Mouse (Mus musculus): ENCODE results near the gene Aars2. TPM values are rescaled to one million over a fixed set of nuclear protein-coding genes. Genes with fewer than 3 reads are reported as not detected.

The Aars2 gene
- polyA plus RNA-seq, 1 experiment from 2014 or later, result 14.3 TPM

GRCm38 (mm10) chr17:45488321-45489254 lies 18.1 kb upstream of the Aars2 start:
- Histone ChIP-seq H3K36me3 (replicated peaks; ENCODE audit: control insufficient read depth, insufficient read depth, low read depth, low read length) (no peaks in the 10 kb centered on the region), H3K9ac (replicated peaks; ENCODE audit: low read length) (no peak overlapping the region), H3K27ac (replicated peaks; ENCODE audit: low read depth, low read length) (no peak overlapping the region), H3K4me2 (ENCODE audit: low read depth, low read length) (no peak overlapping the region), H3K4me1 (ENCODE audit: control insufficient read depth, insufficient read depth, low read length) (no peaks in the 10 kb centered on the region), H3K27me3 (ENCODE audit: control insufficient read depth, insufficient read depth, low read length) (no peaks in the 10 kb centered on the region), H3K4me3 (ENCODE audit: low read depth, low read length) (no peak overlapping the region), H3K9me3 (replicated peaks; ENCODE audit: control insufficient read depth, low read length) (no peaks in the 10 kb centered on the region)
- DNase-seq (ENCODE audit: low spot score), result no peak
- WGBS, result 88% methylated on average over 23 of the region's 23 CpGs
- no peak for ATAC-seq (replicated peaks; ENCODE audit: insufficient number of reproducible peaks, low FRiP score, low TSS enrichment, low read depth)

GRCm38 (mm10) chr17:45489736-45490135 lies 16.9 kb upstream of the Aars2 start:
- H3K4me3 ChIP-seq (ENCODE audit: low read depth, low read length), result no peak overlapping the region
- no peaks in the 10 kb centered on the region for H3K36me3 ChIP-seq (replicated peaks; ENCODE audit: control insufficient read depth, insufficient read depth, low read depth, low read length)
- ATAC-seq (replicated peaks; ENCODE audit: insufficient number of reproducible peaks, low FRiP score, low TSS enrichment, low read depth) (no peak), DNase-seq (ENCODE audit: low spot score) (no peak)
- no peaks in the 10 kb centered on the region for H3K27me3 ChIP-seq (ENCODE audit: control insufficient read depth, insufficient read depth, low read length)
- no peaks in the 10 kb centered on the region for H3K9me3 ChIP-seq (replicated peaks; ENCODE audit: control insufficient read depth, low read length)
- no peak overlapping the region for H3K9ac ChIP-seq (replicated peaks; ENCODE audit: low read length)
- no peaks in the 10 kb centered on the region for H3K4me1 ChIP-seq (ENCODE audit: control insufficient read depth, insufficient read depth, low read length)
- 86% methylated on average over 6 of the region's 6 CpGs for WGBS
- no peak overlapping the region for H3K4me2 ChIP-seq (ENCODE audit: low read depth, low read length)
- H3K27ac ChIP-seq (replicated peaks; ENCODE audit: low read depth, low read length), result no peak overlapping the region

- Histone ChIP-seq H3K9me3 (replicated peaks; ENCODE audit: control insufficient read depth, low read length) (no peaks in the 10 kb centered on the region), H3K9ac (replicated peaks; ENCODE audit: low read length) (no peak overlapping the region), H3K4me1 (ENCODE audit: control insufficient read depth, insufficient read depth, low read length) (no peaks in the 10 kb centered on the region), H3K4me3 (ENCODE audit: low read depth, low read length) (no peak overlapping the region), H3K27me3 (ENCODE audit: control insufficient read depth, insufficient read depth, low read length) (no peaks in the 10 kb centered on the region), H3K27ac (replicated peaks; ENCODE audit: low read depth, low read length) (no peak overlapping the region), H3K36me3 (replicated peaks; ENCODE audit: control insufficient read depth, insufficient read depth, low read depth, low read length) (no peaks in the 10 kb centered on the region), H3K4me2 (ENCODE audit: low read depth, low read length) (no peak overlapping the region)
- 80% methylated on average over 13 of the region's 13 CpGs for WGBS
- ATAC-seq (replicated peaks; ENCODE audit: insufficient number of reproducible peaks, low FRiP score, low TSS enrichment, low read depth) (no peak), DNase-seq (ENCODE audit: low spot score) (no peak)
These were observed 16.0 kb upstream of the Aars2 start for GRCm38 (mm10) chr17:45490532-45491154.

- H3K4me3 ChIP-seq (ENCODE audit: low read depth, low read length), result no peak overlapping the region
- H3K4me1 ChIP-seq (ENCODE audit: control insufficient read depth, insufficient read depth, low read length), result no peaks in the 10 kb centered on the region
- H3K36me3 ChIP-seq (replicated peaks; ENCODE audit: control insufficient read depth, insufficient read depth, low read depth, low read length), result no peaks in the 10 kb centered on the region
- H3K27ac ChIP-seq (replicated peaks; ENCODE audit: low read depth, low read length), result no peak overlapping the region
- no peak overlapping the region for H3K9ac ChIP-seq (replicated peaks; ENCODE audit: low read length)
- no peaks in the 10 kb centered on the region for H3K27me3 ChIP-seq (ENCODE audit: control insufficient read depth, insufficient read depth, low read length)
- ATAC-seq (replicated peaks; ENCODE audit: insufficient number of reproducible peaks, low FRiP score, low TSS enrichment, low read depth) (no peak), DNase-seq (ENCODE audit: low spot score) (no peak)
- no peaks in the 10 kb centered on the region for H3K9me3 ChIP-seq (replicated peaks; ENCODE audit: control insufficient read depth, low read length)
- WGBS, result 82% methylated on average over 11 of the region's 11 CpGs
- H3K4me2 ChIP-seq (ENCODE audit: low read depth, low read length), result no peak overlapping the region
These were observed 11.2 kb upstream of the Aars2 start for GRCm38 (mm10) chr17:45495398-45495797.

- no peaks in the 10 kb centered on the region for H3K4me1 ChIP-seq (ENCODE audit: control insufficient read depth, insufficient read depth, low read length)
- H3K4me2 ChIP-seq (ENCODE audit: low read depth, low read length), result no peak overlapping the region
- 84% methylated on average over 13 of the region's 13 CpGs for WGBS
- ATAC-seq (replicated peaks; ENCODE audit: insufficient number of reproducible peaks, low FRiP score, low TSS enrichment, low read depth), result no peak
- no peak overlapping the region for H3K4me3 ChIP-seq (ENCODE audit: low read depth, low read length)
- no peaks in the 10 kb centered on the region for H3K36me3 ChIP-seq (replicated peaks; ENCODE audit: control insufficient read depth, insufficient read depth, low read depth, low read length)
- no peak for DNase-seq (ENCODE audit: low spot score)
- no peak overlapping the region for H3K27ac ChIP-seq (replicated peaks; ENCODE audit: low read depth, low read length)
- H3K9me3 ChIP-seq (replicated peaks; ENCODE audit: control insufficient read depth, low read length), result no peaks in the 10 kb centered on the region
- no peak overlapping the region for H3K9ac ChIP-seq (replicated peaks; ENCODE audit: low read length)
- no peaks in the 10 kb centered on the region for H3K27me3 ChIP-seq (ENCODE audit: control insufficient read depth, insufficient read depth, low read length)
These were observed 8.2 kb upstream of the Aars2 start for GRCm38 (mm10) chr17:45498397-45498796.

GRCm38 (mm10) chr17:45499516-45499915 lies 7.1 kb upstream of the Aars2 start:
- 55% methylated on average over 2 of the region's 2 CpGs for whole genome bisulfite sequencing
- H3K36me3 ChIP-seq (replicated peaks; ENCODE audit: control insufficient read depth, insufficient read depth, low read depth, low read length), result no peaks in the 10 kb centered on the region

GRCm38 (mm10) chr17:45500981-45501380 lies 5.7 kb upstream of the Aars2 start:
- Histone ChIP-seq H3K27ac (replicated peaks; ENCODE audit: low read depth, low read length) (no peak overlapping the region), H3K36me3 (replicated peaks; ENCODE audit: control insufficient read depth, insufficient read depth, low read depth, low read length) (no peaks in the 10 kb centered on the region), H3K9me3 (replicated peaks; ENCODE audit: control insufficient read depth, low read length) (no peaks in the 10 kb centered on the region), H3K27me3 (ENCODE audit: control insufficient read depth, insufficient read depth, low read length) (no peaks in the 10 kb centered on the region), H3K4me1 (ENCODE audit: control insufficient read depth, insufficient read depth, low read length) (no peaks in the 10 kb centered on the region), H3K4me3 (ENCODE audit: low read depth, low read length) (no peak overlapping the region), H3K9ac (replicated peaks; ENCODE audit: low read length) (no peak overlapping the region), H3K4me2 (ENCODE audit: low read depth, low read length) (no peak overlapping the region)
- ATAC-seq (replicated peaks; ENCODE audit: insufficient number of reproducible peaks, low FRiP score, low TSS enrichment, low read depth) (no peak), DNase-seq (ENCODE audit: low spot score) (no peak)
- 48% methylated on average over 4 of the region's 4 CpGs for WGBS

More at GRCm38 (mm10) chr17:45499516-45499915, 7.1 kb upstream of the Aars2 start:
- ATAC-seq (replicated peaks; ENCODE audit: insufficient number of reproducible peaks, low FRiP score, low TSS enrichment, low read depth) (no peak), DNase-seq (ENCODE audit: low spot score) (no peak)
- H3K27ac ChIP-seq (replicated peaks; ENCODE audit: low read depth, low read length), result no peak overlapping the region
- H3K27me3 ChIP-seq (ENCODE audit: control insufficient read depth, insufficient read depth, low read length), result no peaks in the 10 kb centered on the region
- H3K4me2 ChIP-seq (ENCODE audit: low read depth, low read length), result no peak overlapping the region
- H3K9ac ChIP-seq (replicated peaks; ENCODE audit: low read length), result no peak overlapping the region
- no peak overlapping the region for H3K4me3 ChIP-seq (ENCODE audit: low read depth, low read length)
- no peaks in the 10 kb centered on the region for H3K4me1 ChIP-seq (ENCODE audit: control insufficient read depth, insufficient read depth, low read length)
- no peaks in the 10 kb centered on the region for H3K9me3 ChIP-seq (replicated peaks; ENCODE audit: control insufficient read depth, low read length)

- WGBS, result 58% methylated on average over 4 of the region's 4 CpGs
- Histone ChIP-seq H3K4me1 (ENCODE audit: control insufficient read depth, insufficient read depth, low read length) (no peaks in the 10 kb centered on the region), H3K36me3 (replicated peaks; ENCODE audit: control insufficient read depth, insufficient read depth, low read depth, low read length) (no peaks in the 10 kb centered on the region), H3K4me3 (ENCODE audit: low read depth, low read length) (no peak overlapping the region), H3K27me3 (ENCODE audit: control insufficient read depth, insufficient read depth, low read length) (no peaks in the 10 kb centered on the region), H3K4me2 (ENCODE audit: low read depth, low read length) (no peak overlapping the region), H3K9me3 (replicated peaks; ENCODE audit: control insufficient read depth, low read length) (no peaks in the 10 kb centered on the region), H3K9ac (replicated peaks; ENCODE audit: low read length) (no peak overlapping the region), H3K27ac (replicated peaks; ENCODE audit: low read depth, low read length) (no peak overlapping the region)
- no peak for DNase-seq (ENCODE audit: low spot score)
- no peak for ATAC-seq (replicated peaks; ENCODE audit: insufficient number of reproducible peaks, low FRiP score, low TSS enrichment, low read depth)
These were observed 4.3 kb upstream of the Aars2 start for GRCm38 (mm10) chr17:45502324-45502723.
